Mouse (Mus musculus): ENCODE measurements around the gene Otop2.

The Otop2 gene

DNA sequence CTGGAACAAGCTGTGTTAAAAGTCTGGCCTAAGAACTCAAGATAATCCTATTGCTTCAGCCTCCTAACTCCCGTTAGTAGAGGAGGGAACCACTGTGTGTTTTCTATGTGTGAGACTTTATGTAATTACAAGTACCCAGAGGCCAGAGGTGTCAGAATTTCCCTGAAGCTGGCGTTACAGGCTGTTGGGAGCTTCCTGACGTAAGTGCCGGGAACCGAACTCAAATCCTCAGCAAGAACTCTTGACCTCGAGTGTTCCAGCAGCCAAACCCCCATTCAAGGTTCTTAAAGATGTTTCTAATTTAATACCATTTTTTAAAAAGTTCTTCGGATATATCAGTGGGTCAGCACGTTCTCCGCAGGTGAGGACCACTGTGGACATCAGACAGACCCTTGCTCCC lies 74.3 kb downstream of the Otop2 start:
- DNase-seq (ENCODE audit: low read depth): peak; percentile 77

Measured in NIH3T3 (cell line).